Comparison of ENCODE assay signal across 24 mouse cellular contexts in the genomic region with DNA sequence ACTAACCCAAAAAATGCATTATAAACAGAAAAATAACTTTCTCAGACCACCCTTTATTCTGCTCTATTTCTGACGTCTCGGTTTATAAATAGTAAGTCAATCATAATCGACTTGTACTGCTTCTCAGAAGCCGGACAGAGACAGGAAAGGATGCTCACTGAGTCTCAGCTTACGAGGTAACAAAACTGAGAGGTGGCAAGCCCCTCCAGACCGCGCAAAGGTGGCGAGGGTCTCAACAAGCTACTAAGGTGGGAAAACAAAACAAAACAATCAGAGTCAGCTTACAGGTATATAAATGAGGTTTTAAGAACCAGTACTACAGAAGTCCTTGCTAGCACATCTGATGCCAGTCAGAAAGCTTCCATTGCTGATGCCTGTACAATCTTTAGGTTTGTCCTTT. TPM values are rescaled to one million over a fixed set of nuclear protein-coding genes. Genes with fewer than 3 reads are reported as not detected.
A peak's percentile ranks its signal among the peaks of the same experiment; 100 is the strongest.
DNase-seq lines count a peak whose midpoint lies in the region; ATAC-seq and TF ChIP-seq lines count a peak whose summit lies in the region.
"Had no signal": no experiment of that assay in that cellular context is flagged by ENCODE, and none has a peak within 500 bp of the region (broad histone marks: within the 10 kb centered on the region; RNA-seq: fewer than 3 reads in every experiment).

No protein-coding gene starts in this region.

- no peak for TF ChIP-seq EP300 in liver, postnatal 0 days (IDR thresholded peaks at IDR 0.05; ENCODE audit: low read depth)

- H3K27me3 ChIP-seq in heart, embryonic 11.5 days (ENCODE audit: control insufficient read depth, insufficient read depth, low read length): no peaks in the 10 kb centered on the region
- no peaks in the 10 kb centered on the region for H3K27me3 ChIP-seq in liver, embryonic 13.5 days
- no peaks in the 10 kb centered on the region for H3K27me3 ChIP-seq in liver, embryonic 11.5 days (replicated peaks; ENCODE audit: control insufficient read depth, insufficient read depth, low read length)
- no peaks in the 10 kb centered on the region for H3K27me3 ChIP-seq in liver, embryonic 15.5 days
- no peaks in the 10 kb centered on the region for H3K27me3 ChIP-seq in liver, postnatal 0 days (ENCODE audit: insufficient read depth, low read length)
- H3K27me3 ChIP-seq: CH12.LX; embryonic facial prominence, embryonic 12.5 days; forebrain, embryonic 13.5 days; forebrain, embryonic 15.5 days; Patski had no signal

- H3K9ac ChIP-seq in heart, embryonic 11.5 days (ENCODE audit: low read depth, low read length): no peak overlapping the region
- no peak overlapping the region for H3K9ac ChIP-seq in liver, embryonic 13.5 days
- no peak overlapping the region for H3K9ac ChIP-seq in liver, embryonic 11.5 days (ENCODE audit: low read depth, low read length)
- no peak overlapping the region for H3K9ac ChIP-seq in liver, embryonic 15.5 days
- H3K9ac ChIP-seq in liver, postnatal 0 days (replicated peaks): no peak overlapping the region
- H3K9ac ChIP-seq: embryonic facial prominence, embryonic 12.5 days; forebrain, embryonic 13.5 days; forebrain, embryonic 15.5 days had no signal

- no peaks in the 10 kb centered on the region for H3K36me3 ChIP-seq in heart, embryonic 11.5 days (ENCODE audit: control insufficient read depth, insufficient read depth, low read length)
- H3K36me3 ChIP-seq in liver, embryonic 13.5 days: peaks cover 34% of the 10 kb centered on the region
- H3K36me3 ChIP-seq in liver, embryonic 11.5 days (ENCODE audit: control insufficient read depth, insufficient read depth, low read length): peaks cover 6% of the 10 kb centered on the region; the same call in 1 of the 2 replicates
- peaks cover 36% of the 10 kb centered on the region for H3K36me3 ChIP-seq in liver, embryonic 15.5 days (replicated peaks)
- peaks cover 27% of the 10 kb centered on the region for H3K36me3 ChIP-seq in liver, postnatal 0 days (replicated peaks; ENCODE audit: insufficient read depth, low read length)

- H3K4me2 ChIP-seq in heart, embryonic 11.5 days: no peak overlapping the region
- no peak overlapping the region for H3K4me2 ChIP-seq in liver, embryonic 13.5 days
- no peak overlapping the region for H3K4me2 ChIP-seq in liver, embryonic 11.5 days
- no peak overlapping the region for H3K4me2 ChIP-seq in liver, embryonic 15.5 days
- no peak overlapping the region for H3K4me2 ChIP-seq in liver, postnatal 0 days (ENCODE audit: low read depth, low read length)
- H3K4me2 ChIP-seq: embryonic facial prominence, embryonic 12.5 days; forebrain, embryonic 13.5 days; forebrain, embryonic 15.5 days had no signal

- 87% methylated on average over 8 of the region's 8 CpGs for WGBS in heart, embryonic 11.5 days (ENCODE audit: insufficient replicate concordance)
- WGBS in liver, embryonic 13.5 days (ENCODE audit: insufficient replicate concordance): 85% methylated on average over 8 of the region's 8 CpGs
- WGBS in liver, embryonic 11.5 days: 87% methylated on average over 8 of the region's 8 CpGs
- 83% methylated on average over 8 of the region's 8 CpGs for WGBS in liver, embryonic 15.5 days (ENCODE audit: insufficient replicate concordance)
- WGBS in liver, postnatal 0 days (ENCODE audit: insufficient replicate concordance): 88% methylated on average over 8 of the region's 8 CpGs

- H3K27ac ChIP-seq in heart, embryonic 11.5 days (ENCODE audit: low read depth, low read length): no peak overlapping the region
- peak overlapping the region; percentile 36 for H3K27ac ChIP-seq in liver, embryonic 13.5 days
- no peak overlapping the region for H3K27ac ChIP-seq in liver, embryonic 11.5 days (ENCODE audit: low read depth, low read length)
- H3K27ac ChIP-seq in liver, embryonic 15.5 days (replicated peaks): 0 out of 2 replicates have a peak overlapping the region, but pooled peaks have one; percentile 26
- no peak overlapping the region for H3K27ac ChIP-seq in liver, postnatal 0 days (ENCODE audit: low read depth)
- H3K27ac ChIP-seq: embryonic facial prominence, embryonic 10.5 days; embryonic facial prominence, embryonic 12.5 days; forebrain, embryonic 13.5 days; forebrain, embryonic 15.5 days had no signal

- DNase-seq in heart, adult 11 months: peak; percentile 68
- no peak for DNase-seq in liver, embryonic 13.5 days
- DNase-seq in liver, embryonic 11.5 days (ENCODE audit: low spot score): no peak
- DNase-seq in liver, postnatal 0 days: no peak
- DNase-seq: adrenal gland, adult 8-10 months; adrenal gland, postnatal 14 days; adrenal gland, postnatal 36 days; B cell, adult 2 months; cerebellum, adult 11-12 months; cerebellum, adult 2 months; cerebellum, adult 9-10 months; cerebellum, postnatal 10 days; cerebellum, postnatal 25 days had no signal

- no peak for TF ChIP-seq CTCF in liver, postnatal 0 days (IDR thresholded peaks at IDR 0.05; ENCODE audit: low read depth)

- ATAC-seq in heart, embryonic 11.5 days (replicated peaks; ENCODE audit: insufficient number of reproducible peaks, low FRiP score, low TSS enrichment): no peak
- ATAC-seq in liver, embryonic 13.5 days (ENCODE audit: low read depth): no peak
- ATAC-seq in liver, embryonic 11.5 days (replicated peaks; ENCODE audit: low FRiP score): no peak
- ATAC-seq in liver, embryonic 15.5 days (ENCODE audit: insufficient read depth): no peak
- ATAC-seq in liver, postnatal 0 days: no peak
- ATAC-seq: activated CD4-positive, CD25-positive, alpha-beta regulatory T cell, adult 4 months; CD4-positive, CD25-positive, alpha-beta regulatory T cell, adult 4 months; forebrain, embryonic 13.5 days; forebrain, embryonic 15.5 days; Patski had no signal

- H3K9me3 ChIP-seq in heart, embryonic 11.5 days (replicated peaks; ENCODE audit: control insufficient read depth, low read length): no peaks in the 10 kb centered on the region
- no peaks in the 10 kb centered on the region for H3K9me3 ChIP-seq in liver, embryonic 13.5 days (replicated peaks)
- no peaks in the 10 kb centered on the region for H3K9me3 ChIP-seq in liver, embryonic 11.5 days (ENCODE audit: control insufficient read depth, low read length)
- no peaks in the 10 kb centered on the region for H3K9me3 ChIP-seq in liver, embryonic 15.5 days (replicated peaks)
- no peaks in the 10 kb centered on the region for H3K9me3 ChIP-seq in liver, postnatal 0 days (ENCODE audit: low read length)
- H3K9me3 ChIP-seq: embryonic facial prominence, embryonic 10.5 days; embryonic facial prominence, embryonic 12.5 days; forebrain, embryonic 13.5 days; forebrain, embryonic 15.5 days; G1E had no signal

- H3K4me3 ChIP-seq in heart, embryonic 11.5 days (ENCODE audit: low read depth, low read length): no peak overlapping the region
- H3K4me3 ChIP-seq in liver, embryonic 13.5 days (replicated peaks): no peak overlapping the region
- no peak overlapping the region for H3K4me3 ChIP-seq in liver, embryonic 11.5 days (ENCODE audit: low read depth, low read length)
- H3K4me3 ChIP-seq in liver, embryonic 15.5 days (replicated peaks): no peak overlapping the region
- H3K4me3 ChIP-seq in liver, postnatal 0 days (ENCODE audit: low read depth, low read length): no peak overlapping the region
- H3K4me3 ChIP-seq: embryonic facial prominence, embryonic 10.5 days; embryonic facial prominence, embryonic 12.5 days; forebrain, embryonic 13.5 days; forebrain, embryonic 15.5 days had no signal

- H3K4me1 ChIP-seq in heart, embryonic 11.5 days (ENCODE audit: control insufficient read depth, insufficient read depth, low read length): no peaks in the 10 kb centered on the region; the same call in 1 of the 2 replicates
- H3K4me1 ChIP-seq in liver, embryonic 13.5 days (replicated peaks): peaks cover 53% of the 10 kb centered on the region
- H3K4me1 ChIP-seq in liver, embryonic 11.5 days (replicated peaks; ENCODE audit: control insufficient read depth, insufficient read depth, low read length): peaks cover 17% of the 10 kb centered on the region
- H3K4me1 ChIP-seq in liver, embryonic 15.5 days (replicated peaks): peaks cover 46% of the 10 kb centered on the region
- H3K4me1 ChIP-seq in liver, postnatal 0 days (ENCODE audit: insufficient read depth): peaks cover 15% of the 10 kb centered on the region
- H3K4me1 ChIP-seq: embryonic facial prominence, embryonic 10.5 days; embryonic facial prominence, embryonic 12.5 days; forebrain, embryonic 13.5 days; forebrain, embryonic 15.5 days had no signal

RNA-seq across cellular contexts. Expression of gene C2cd5, which starts 30.3 kb away (rescaled TPM):
- 23.3 and 24.8 TPM in 2 replicates for polyA plus RNA-seq in heart, embryonic 11.5 days (2014; fragmentation: Nextera tagmentation; extraction: Ambion mirVana)
- polyA plus RNA-seq in liver, embryonic 13.5 days (2015; fragmentation: Nextera tagmentation; extraction: Ambion mirVana): 15.2 and 18.8 TPM in 2 replicates
- 24.1 and 25.0 TPM in 2 replicates for polyA plus RNA-seq in liver, embryonic 11.5 days (2014; fragmentation: Nextera tagmentation; extraction: Ambion mirVana)
- 17.8 TPM in 2 replicates for polyA plus RNA-seq in liver, embryonic 15.5 days (2015; fragmentation: Nextera tagmentation; extraction: Ambion mirVana)
- 7.2 and 7.9 TPM in 2 replicates for polyA plus RNA-seq in liver, postnatal 0 days (2015; fragmentation: Nextera tagmentation; extraction: Ambion mirVana)

Comparison
In these comparisons a context has a peak if more than half of its experiments do, and no peak if none do; other contexts are left out.
1. H3K27ac ChIP-seq: peak in liver, embryonic 13.5 days (single experiment) and liver, embryonic 15.5 days (single experiment); none in heart, embryonic 11.5 days (single experiment), liver, embryonic 11.5 days (single experiment) and liver, postnatal 0 days (single experiment).